Mouse (Mus musculus) left cerebral cortex, postnatal 4 days (tissue): ENCODE data around the gene Emilin3. TPM values are rescaled to one million over a fixed set of nuclear protein-coding genes. Genes with fewer than 3 reads are reported as not detected.
A peak's percentile ranks its signal among the peaks of the same experiment; 100 is the strongest.

Experiments
- DNase-seq: peaks from one replicate; pipeline ENCODE4 v3.0.0-alpha.2; 2022
- intact Hi-C: fragments of 180-260 bp; cut with DNase I; formaldehyde crosslinking; loops from one replicate; pipeline ENCODE4 v1.15.1; 2025
- total RNA-seq, 2 experiments: library from RNA; stranded (reverse); gene quantifications; 2 replicates each; pipeline ENCODE4 v1.2.3; 2021

Emilin3 gene
- total RNA-seq, 2 experiments from 2014 or later: 0.20 to 0.26 TPM

GRCm38 (mm10) chr2:160917313-160917712 is 5.2 kb upstream of the Emilin3 start:
- intact Hi-C loops: no loop called here
- no peak for DNase-seq

- no peak for DNase-seq
- intact Hi-C loops: no loop called here
Measured at GRCm38 (mm10) chr2:160916714-160917113, 4.6 kb upstream of the Emilin3 start.

- intact Hi-C loops: no loop called here
- DNase-seq: no peak
Measured at GRCm38 (mm10) chr2:160915821-160916610, 3.9 kb upstream of the Emilin3 start.

- DNase-seq: no peak
- intact Hi-C loops: no loop called here
Measured at GRCm38 (mm10) chr2:160914656-160915055, 2.5 kb upstream of the Emilin3 start.

- DNase-seq: no peak
- intact Hi-C loops: no loop called here
Measured at GRCm38 (mm10) chr2:160911558-160912201, 448 bp downstream of the Emilin3 start.

- no peak for DNase-seq
- intact Hi-C loops: no loop called here
Measured at GRCm38 (mm10) chr2:160910633-160911032, 1.5 kb downstream of the Emilin3 start.

GRCm38 (mm10) chr2:160908607-160909006 is 3.5 kb downstream of the Emilin3 start:
- no peak for DNase-seq
- intact Hi-C loops: no loop called here

GRCm38 (mm10) chr2:160906101-160906500 is 6.0 kb downstream of the Emilin3 start:
- intact Hi-C loops: no loop called here
- peak; percentile 67 for DNase-seq

GRCm38 (mm10) chr2:160905301-160905700 is 6.8 kb downstream of the Emilin3 start:
- intact Hi-C loops: no loop called here
- DNase-seq: no peak

GRCm38 (mm10) chr2:160901656-160902412 is 10.3 kb downstream of the Emilin3 start:
- intact Hi-C loops: no loop called here
- no peak for DNase-seq

- DNase-seq: no peak
- intact Hi-C loops: no loop called here
Measured at GRCm38 (mm10) chr2:160891697-160892096, 20.4 kb downstream of the Emilin3 start.

- DNase-seq: no peak
- intact Hi-C loops: no loop called here
Measured at GRCm38 (mm10) chr2:160891045-160891444, 21.1 kb downstream of the Emilin3 start.

- no peak for DNase-seq
- intact Hi-C loops: loop anchor here (5.0 to 10.0 kb wide), 3 partner anchors 103 to 291 kb away; no protein-coding TSS in a partner anchor
Measured at GRCm38 (mm10) chr2:160887859-160888258, 24.3 kb downstream of the Emilin3 start.

- intact Hi-C loops: loop anchor here (5.0 to 10.0 kb wide), 3 partner anchors 102 to 290 kb away; no protein-coding TSS in a partner anchor
- DNase-seq: peak; percentile 85
Measured at GRCm38 (mm10) chr2:160887284-160887683, 24.8 kb downstream of the Emilin3 start.

GRCm38 (mm10) chr2:160886221-160886620 is 25.9 kb downstream of the Emilin3 start:
- DNase-seq: no peak
- intact Hi-C loops: loop anchor here (5.0 to 10.0 kb wide), 3 partner anchors 101 to 289 kb away; no protein-coding TSS in a partner anchor

GRCm38 (mm10) chr2:160884830-160885229 is 27.3 kb downstream of the Emilin3 start:
- DNase-seq: peak; percentile 48
- intact Hi-C loops: loop anchor here (5.0 to 10.0 kb wide), 3 partner anchors 100 to 288 kb away; no protein-coding TSS in a partner anchor

GRCm38 (mm10) chr2:160883912-160884311 is 28.2 kb downstream of the Emilin3 start:
- intact Hi-C loops: loop anchor here (10.0 kb wide), 1 partner anchor 99 kb away; no protein-coding TSS in a partner anchor
- DNase-seq: no peak

- DNase-seq: peak; percentile 41
- intact Hi-C loops: loop anchor here (10.0 kb wide), 1 partner anchor 98 kb away; no protein-coding TSS in a partner anchor
Measured at GRCm38 (mm10) chr2:160882436-160882835, 29.7 kb downstream of the Emilin3 start.

GRCm38 (mm10) chr2:160881462-160882101 is 30.5 kb downstream of the Emilin3 start:
- intact Hi-C loops: loop anchor here (10.0 kb wide), 1 partner anchor 97 kb away; no protein-coding TSS in a partner anchor
- DNase-seq: no peak
